Mouse (Mus musculus): ENCODE data around the gene Olfr1076. TPM values are rescaled to one million over a fixed set of nuclear protein-coding genes. Genes with fewer than 3 reads are reported as not detected.
"Not testable (repeated sequence)": the region's sequence is repeated elsewhere in the genome, so short reads cannot be mapped to it uniquely, and the experiment has no call there.

Olfr1076 gene
- not detected for total RNA-seq (2021)
- long read RNA-seq, experiment 1, result 0 reads
- long read RNA-seq, experiment 2, result 0 reads

- no peak for DNase-seq
- intact Hi-C loops (cut with DNase I), result no loop called here
Observed at GRCm38 (mm10) chr2:86508161-86508560, at the start of gene Olfr1076. Gene Olfr1076 (plus strand): TSS chr2:86508461.

GRCm38 (mm10) chr2:86460434-86460833 lies 47.8 kb upstream of the Olfr1076 start:
- DNase-seq, result no peak
- intact Hi-C loops (cut with DNase I), result loop anchor here (10.0 kb wide), 1 partner anchor 1436 kb away; no protein-coding TSS in a partner anchor

- intact Hi-C loops (cut with DNase I), result loop anchor here (2.0 to 10.0 kb wide), 3 partner anchors 738 to 1440 kb away; no protein-coding TSS in a partner anchor
- DNase-seq, result peak; percentile 35 to 60
Observed at GRCm38 (mm10) chr2:86464442-86465109, 43.7 kb upstream of the Olfr1076 start.

GRCm38 (mm10) chr2:86487286-86487685 lies 21.0 kb upstream of the Olfr1076 start, which contains the start of gene Olfr228:
Gene Olfr228 (minus strand): TSS chr2:86487386.
- DNase-seq, result no peak
- intact Hi-C loops (cut with DNase I), result no loop called here

- intact Hi-C loops (cut with DNase I), result no loop called here
Observed at GRCm38 (mm10) chr2:86530991-86531390, 22.7 kb downstream of the Olfr1076 start.

GRCm38 (mm10) chr2:86542380-86542779 lies 34.1 kb downstream of the Olfr1076 start, which contains the start of gene Olfr1079:
Gene Olfr1079 (minus strand): TSS chr2:86542480.
- intact Hi-C loops (cut with DNase I), result no loop called here
- DNase-seq, result no peak

More at GRCm38 (mm10) chr2:86530991-86531390, 22.7 kb downstream of the Olfr1076 start:
- DNase-seq, result no peak

GRCm38 (mm10) chr2:86558135-86558534 lies 49.9 kb downstream of the Olfr1076 start, which contains the start of gene Olfr1080:
Gene Olfr1080 (minus strand): TSS chr2:86558235.
- DNase-seq; intact Hi-C loops (cut with DNase I): not testable (repeated sequence)

Other genes with a start within 250 kb of the Olfr1076 start
- gene Olfr1051, start 229.4 kb upstream of the Olfr1076 start, total RNA-seq (2021), result not detected
- not detected for gene Olfr1052, start 216.0 kb upstream of the Olfr1076 start, total RNA-seq (2021)
- not detected for gene Olfr1053, start 193.2 kb upstream of the Olfr1076 start, total RNA-seq (2021)
- not detected for gene Olfr1054, start 173.0 kb upstream of the Olfr1076 start, total RNA-seq (2021)
- not detected for gene Olfr1055, start 158.2 kb upstream of the Olfr1076 start, total RNA-seq (2021)
- gene Olfr1056, start 146.0 kb upstream of the Olfr1076 start, total RNA-seq (2021), result not detected
- not detected for gene Olfr1057, start 130.1 kb upstream of the Olfr1076 start, total RNA-seq (2021)
- not detected for gene Olfr1058, start 119.9 kb upstream of the Olfr1076 start, total RNA-seq (2021)
- gene Olfr1061, start 94.4 kb upstream of the Olfr1076 start, total RNA-seq (2021), result not detected
- gene Olfr1062, start 81.7 kb upstream of the Olfr1076 start, total RNA-seq (2021), result not detected
- gene Olfr1065, start 57.9 kb upstream of the Olfr1076 start, total RNA-seq (2021), result not detected
- gene Olfr1066, start 52.2 kb upstream of the Olfr1076 start, total RNA-seq (2021), result not detected
- not detected for gene Olfr228, start 21.1 kb upstream of the Olfr1076 start, total RNA-seq (2021)
- gene Olfr1079, start 34.0 kb downstream of the Olfr1076 start, total RNA-seq (2021), result not detected
- not detected for gene Olfr1080, start 49.8 kb downstream of the Olfr1076 start, total RNA-seq (2021)
- not detected for gene Olfr1082, start 90.5 kb downstream of the Olfr1076 start, total RNA-seq (2021)
- gene Olfr1084, start 131.3 kb downstream of the Olfr1076 start, total RNA-seq (2021), result not detected
- gene Olfr1085, start 153.6 kb downstream of the Olfr1076 start, total RNA-seq (2021), result not detected
- gene Olfr1086, start 171.6 kb downstream of the Olfr1076 start, total RNA-seq (2021), result not detected
- gene Olfr1087, start 189.9 kb downstream of the Olfr1076 start, total RNA-seq (2021), result not detected
- not detected for gene Olfr1089, start 225.2 kb downstream of the Olfr1076 start, total RNA-seq (2021)

Data from heart, postnatal 14 days (tissue).